Mouse (Mus musculus) liver, adult 2 months (tissue): Measurements from ENCODE around the gene Fgf14.

Experiments
- CTCF ChIP-seq: fragments of 200-500 bp; IDR thresholded peaks from 2 replicates; pipeline ENCODE4 v1.5.1; 2011; ENCODE audit warnings: low read depth, low read length, control low read depth
- POLR2A ChIP-seq: fragments of 200-500 bp; IDR thresholded peaks from 2 replicates; pipeline ENCODE4 v1.6.1; 2011; ENCODE audit warnings: low read length, control low read depth; ENCODE audit not compliant: insufficient read depth; ENCODE audit errors: extremely low read depth

DNA sequence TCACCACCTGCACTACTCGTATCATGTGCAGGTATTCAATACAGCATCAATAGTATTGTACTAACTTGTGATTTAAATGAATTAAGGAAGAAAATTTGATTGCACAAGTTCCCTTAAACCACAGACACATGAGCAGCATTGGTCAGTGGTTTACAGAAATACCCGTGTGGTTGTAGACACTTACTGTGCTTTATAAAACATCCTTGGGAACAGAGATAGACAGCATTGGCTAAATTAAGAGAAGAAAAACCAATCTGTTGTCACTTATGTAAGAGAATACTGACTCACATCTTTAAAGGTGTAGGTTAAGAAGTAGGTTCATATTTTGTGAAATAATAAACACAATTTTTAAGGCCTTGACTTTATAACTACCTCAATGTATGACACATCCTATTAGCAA, 361.4 kb downstream of the Fgf14 start:
- TF ChIP-seq CTCF (no peak), POLR2A (no peak)
